Mouse (Mus musculus) limb, embryonic 13.5 days (tissue): ENCODE data around the gene Ltv1. TPM values are rescaled to one million over a fixed set of nuclear protein-coding genes. Genes with fewer than 3 reads are reported as not detected.

ENCODE experiments used
- ATAC-seq: fragments of 200-750 bp; cut with Nextera tagmentation; 2 replicates; pipeline ENCODE4 v1.8.0; 2017; ENCODE audit warnings: low read depth, moderate number of reproducible peaks, moderate TSS enrichment; ENCODE audit not compliant: low FRiP score
- H3K27ac ChIP-seq: fragments of 300-500 bp; sonication (generic); 2 replicates; pipeline ENCODE4 v1.5.1; 2015; ENCODE audit warnings: inconsistent platforms, mild to moderate bottlenecking, moderate library complexity
- H3K27me3 ChIP-seq: fragments of 300-500 bp; sonication (generic); 2 replicates; pipeline ENCODE4 v1.6.1; 2015; ENCODE audit warnings: mild to moderate bottlenecking, inconsistent platforms
- H3K36me3 ChIP-seq: fragments of 300-500 bp; sonication (generic); 2 replicates; pipeline ENCODE4 v1.6.1; 2015; ENCODE audit warnings: inconsistent platforms, mild to moderate bottlenecking, moderate library complexity
- H3K4me1 ChIP-seq: fragments of 300-500 bp; sonication (generic); 2 replicates; pipeline ENCODE4 v1.6.1; 2015; ENCODE audit warnings: inconsistent platforms
- H3K4me2 ChIP-seq: fragments of 300-500 bp; sonication (generic); replicated peaks from 2 replicates; pipeline ENCODE4 v1.6.1; 2015; ENCODE audit warnings: inconsistent platforms, mild to moderate bottlenecking, moderate library complexity
- H3K4me3 ChIP-seq: fragments of 300-500 bp; sonication (generic); 2 replicates; pipeline ENCODE4 v1.5.1; 2015; ENCODE audit warnings: moderate library complexity, mild to moderate bottlenecking, inconsistent platforms
- H3K9ac ChIP-seq: fragments of 300-500 bp; sonication (generic); 2 replicates; pipeline ENCODE4 v1.6.1; 2015; ENCODE audit warnings: mild to moderate bottlenecking, inconsistent platforms
- H3K9me3 ChIP-seq: fragments of 300-500 bp; sonication (generic); 2 replicates; pipeline ENCODE4 v1.6.1; 2016; ENCODE audit warnings: inconsistent platforms
- WGBS: fragments of 180-500 bp; shearing (Covaris S2); methylation state at CpG from one replicate; pipeline ENCODE4 v1.1.7; 2015; 5-methylcytosine and 5-hydroxymethylcytosine counted together
- polyA plus RNA-seq: library from polyadenylated mRNA; unstranded; fragments of >200 nt; fragmentation: Nextera tagmentation; extraction: Ambion mirVana; gene quantifications from 2 replicates; pipeline ENCODE4 v1.2.1, GENCODE M21; 2015

Gene Ltv1
- polyA plus RNA-seq = 65.7 and 73.4 TPM in 2 replicates

DNA sequence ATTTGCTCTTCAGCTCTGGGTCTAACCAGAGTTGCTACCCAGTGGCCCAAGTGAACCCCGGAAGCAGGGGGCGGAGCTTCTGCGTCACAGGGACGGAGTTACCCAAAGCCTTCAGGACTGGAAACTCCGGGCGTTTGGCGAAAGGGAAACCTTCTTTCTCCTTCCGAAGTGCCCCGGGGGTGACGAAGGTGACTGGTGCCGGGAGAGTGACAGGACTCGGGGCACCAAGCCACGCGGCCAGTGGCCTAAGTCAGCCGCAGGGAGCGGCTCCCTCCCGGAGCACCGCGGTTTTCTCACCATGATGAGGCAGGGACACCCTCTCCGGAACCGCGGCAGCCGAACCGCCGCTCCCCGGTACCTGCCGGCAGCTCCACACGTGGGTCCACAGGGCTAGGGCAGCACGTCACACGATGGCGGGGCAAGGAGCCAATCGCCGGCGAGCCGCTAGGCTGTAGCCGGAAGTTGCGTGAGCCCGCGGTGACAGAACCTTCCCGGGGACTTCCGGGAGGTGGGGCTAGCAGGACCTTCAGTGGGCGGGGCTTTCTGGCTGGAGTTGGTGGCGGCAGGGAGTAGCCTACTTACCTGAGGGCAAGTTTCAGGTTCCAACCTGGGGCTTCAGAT, at the start of gene Ltv1:
Gene Ltv1, minus strand, starts transcription at position 438 of the 621 bp plus-strand sequence.
- peak; percentile 96 for ATAC-seq
- no peaks in the 10 kb centered on the region for H3K9me3 ChIP-seq
- H3K4me3 ChIP-seq = peak within 1 kb of the TSS; percentile 93
- under 1% methylated on average over 43 of the region's 43 CpGs for whole genome bisulfite sequencing
- H3K4me2 ChIP-seq = peak within 1 kb of the TSS; percentile 77
- H3K27me3 ChIP-seq = no peaks in the 10 kb centered on the region
- H3K27ac ChIP-seq = peak within 1 kb of the TSS; percentile 52; the same call in 1 of the 2 replicates
- H3K4me1 ChIP-seq = peaks cover 12% of the 10 kb centered on the region
- H3K9ac ChIP-seq = peak within 1 kb of the TSS; percentile 79
- H3K36me3 ChIP-seq = peaks cover 27% of the 10 kb centered on the region

DNA sequence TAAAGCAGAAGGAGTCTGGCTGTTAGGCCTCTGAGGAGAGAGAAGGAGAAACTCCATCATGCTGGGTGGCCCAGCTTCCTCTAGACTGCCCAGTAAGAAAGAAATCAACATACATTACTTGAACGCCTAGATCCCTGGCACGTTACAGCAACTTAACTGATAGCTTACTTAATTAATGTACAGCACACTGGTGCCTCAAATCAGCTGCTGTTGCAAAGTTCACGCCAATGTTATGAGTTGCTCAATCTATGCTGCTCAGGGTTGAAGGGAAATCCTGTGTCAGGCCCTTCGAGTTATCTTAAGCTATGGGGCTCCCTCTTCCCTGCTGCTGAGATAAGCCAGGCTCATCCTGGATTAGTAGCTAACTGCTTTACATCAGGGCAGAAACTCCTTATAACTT, 47.5 kb upstream of the Ltv1 start:
- Histone ChIP-seq H3K4me3 (no peak overlapping the region), H3K9ac (no peak overlapping the region), H3K27ac (no peak overlapping the region), H3K9me3 (no peaks in the 10 kb centered on the region), H3K4me2 (no peak overlapping the region), H3K36me3 (peaks cover 39% of the 10 kb centered on the region), H3K27me3 (no peaks in the 10 kb centered on the region), H3K4me1 (0 out of 2 replicates have a peak, but pooled peaks cover 3% of the 10 kb centered on the region)
- no peak for ATAC-seq
- WGBS = 59% methylated on average over 4 of the region's 4 CpGs

DNA sequence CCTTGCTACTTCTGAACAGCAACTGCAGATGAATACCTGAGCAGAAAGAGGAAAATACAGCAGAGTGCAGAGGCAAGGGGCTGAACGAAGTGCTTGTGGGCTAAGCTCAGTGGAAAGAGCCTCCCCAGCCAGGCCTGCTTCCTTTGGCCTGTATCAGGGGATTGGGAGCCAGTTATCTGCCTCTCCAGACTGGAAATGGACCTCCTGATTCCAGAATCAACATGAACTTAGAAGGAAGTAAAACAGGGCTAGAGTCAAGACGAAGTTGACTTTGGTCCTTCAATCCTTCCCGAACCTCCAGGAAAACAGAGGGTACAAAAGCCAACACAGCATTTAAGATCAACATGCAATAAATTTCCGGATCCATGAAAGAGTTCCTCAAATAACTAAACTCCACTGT, 45.2 kb upstream of the Ltv1 start:
- ATAC-seq = no peak
- Histone ChIP-seq H3K27ac (no peak overlapping the region), H3K9ac (no peak overlapping the region), H3K27me3 (no peaks in the 10 kb centered on the region), H3K36me3 (peaks cover 26% of the 10 kb centered on the region), H3K4me2 (no peak overlapping the region), H3K4me1 (0 out of 2 replicates have a peak, but pooled peaks cover 3% of the 10 kb centered on the region), H3K9me3 (no peaks in the 10 kb centered on the region), H3K4me3 (no peak overlapping the region)
- WGBS = 79% methylated on average over 4 of the region's 4 CpGs

DNA sequence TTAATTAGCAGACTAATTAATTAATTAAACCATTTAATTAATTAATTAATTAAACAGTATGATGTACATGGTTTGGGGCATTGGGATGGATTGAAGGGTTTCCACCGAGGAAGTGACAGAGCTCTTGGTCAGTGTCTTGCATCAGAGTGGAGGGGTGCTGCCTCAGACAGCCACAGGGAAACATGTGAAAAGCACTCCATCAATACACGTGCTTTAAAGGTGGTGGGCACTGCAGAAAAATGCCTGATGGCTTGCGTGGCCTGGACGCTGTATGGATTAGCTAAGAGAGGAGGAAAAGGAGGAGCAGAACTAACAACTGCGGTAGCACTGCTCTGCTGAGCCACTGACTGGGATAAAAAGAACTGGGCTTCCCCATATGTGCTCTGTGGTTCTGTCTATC, 43.9 kb upstream of the Ltv1 start:
- H3K36me3 ChIP-seq = peaks cover 30% of the 10 kb centered on the region
- H3K27ac ChIP-seq = no peak overlapping the region
- H3K4me3 ChIP-seq = no peak overlapping the region
- H3K9me3 ChIP-seq = no peaks in the 10 kb centered on the region
- no peak overlapping the region for H3K9ac ChIP-seq
- ATAC-seq = no peak
- H3K4me2 ChIP-seq = no peak overlapping the region
- WGBS = 89% methylated on average over 5 of the region's 5 CpGs
- H3K4me1 ChIP-seq = 0 out of 2 replicates have a peak, but pooled peaks cover 3% of the 10 kb centered on the region
- no peaks in the 10 kb centered on the region for H3K27me3 ChIP-seq

DNA sequence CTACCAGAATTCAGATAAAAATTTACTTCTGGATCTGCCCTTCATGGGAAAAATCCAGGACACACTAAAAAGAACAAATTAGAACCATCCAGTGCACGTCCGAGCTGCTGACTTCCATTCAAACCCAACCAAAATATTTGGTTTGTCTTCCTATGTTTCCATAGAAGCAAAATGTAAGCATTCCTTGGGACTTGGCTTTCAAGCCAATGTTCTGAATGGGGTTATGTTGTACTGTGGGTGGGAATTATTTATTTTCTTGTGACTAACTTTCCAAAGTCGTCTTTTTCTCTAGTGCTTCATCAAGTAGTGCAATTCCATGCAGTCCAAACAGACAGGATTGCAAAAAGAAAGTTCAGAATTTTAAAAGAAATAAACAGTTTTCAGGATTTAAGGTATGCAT, 41.5 kb upstream of the Ltv1 start:
- no peak overlapping the region for H3K27ac ChIP-seq
- no peak for ATAC-seq
- 69% methylated on average over 3 of the region's 3 CpGs for WGBS

DNA sequence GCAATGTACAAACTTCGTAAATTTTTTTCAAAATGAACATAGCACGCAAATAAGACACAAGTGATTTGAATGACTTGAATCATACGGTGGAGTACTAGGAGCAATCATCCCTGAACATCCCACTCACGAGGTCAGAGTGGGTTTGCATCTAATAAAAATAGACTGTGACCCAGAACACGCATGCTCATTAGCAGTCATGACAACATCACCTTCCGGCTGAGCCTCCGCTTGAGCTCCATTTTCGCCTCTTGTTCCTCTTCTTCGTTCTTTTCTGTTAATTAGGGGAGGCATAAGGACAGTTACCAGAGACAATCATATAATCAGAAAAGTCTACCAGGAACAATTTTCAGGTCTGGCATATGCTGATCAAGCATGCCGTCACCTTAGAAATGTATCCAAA, 41.0 kb upstream of the Ltv1 start:
- H3K27ac ChIP-seq = no peak overlapping the region
- H3K27me3 ChIP-seq = no peaks in the 10 kb centered on the region
- ATAC-seq = no peak

More for the DNA sequence above, 41.5 kb upstream of the Ltv1 start:
- H3K36me3 ChIP-seq = peaks cover 39% of the 10 kb centered on the region
- H3K4me3 ChIP-seq = no peak overlapping the region
- H3K4me1 ChIP-seq = no peaks in the 10 kb centered on the region
- H3K27me3 ChIP-seq = no peaks in the 10 kb centered on the region
- no peak overlapping the region for H3K4me2 ChIP-seq
- H3K9me3 ChIP-seq = no peaks in the 10 kb centered on the region
- H3K9ac ChIP-seq = no peak overlapping the region

DNA sequence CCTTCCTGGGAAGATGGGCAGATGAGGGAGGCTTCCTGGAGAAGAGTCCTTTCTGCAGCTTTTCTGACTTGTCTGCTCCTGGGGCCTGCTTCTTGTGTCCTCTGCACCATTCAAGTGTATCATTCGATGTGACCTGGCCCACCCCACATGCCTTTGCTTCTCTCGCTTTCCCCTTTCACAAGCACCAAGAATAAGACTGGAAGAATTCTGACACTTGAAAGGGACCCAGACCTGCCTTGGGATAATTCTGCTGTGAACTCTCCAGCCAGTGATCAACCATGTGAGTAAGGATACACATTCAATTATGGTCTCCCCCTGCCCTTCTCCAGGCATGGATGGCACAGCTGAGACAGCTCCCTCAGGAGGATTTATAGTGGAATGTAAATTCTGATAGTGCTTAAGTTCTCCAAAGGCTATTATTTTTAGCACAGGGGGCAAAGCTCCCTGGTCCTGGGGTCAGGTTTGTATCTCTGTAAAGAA, 40.2 kb upstream of the Ltv1 start:
- ATAC-seq = no peak
- H3K27ac ChIP-seq = no peak overlapping the region
- no peaks in the 10 kb centered on the region for H3K27me3 ChIP-seq

More for the DNA sequence above, 41.0 kb upstream of the Ltv1 start:
- Histone ChIP-seq H3K4me3 (no peak overlapping the region), H3K4me2 (no peak overlapping the region), H3K4me1 (no peaks in the 10 kb centered on the region), H3K9ac (no peak overlapping the region), H3K9me3 (no peaks in the 10 kb centered on the region), H3K36me3 (peaks cover 35% of the 10 kb centered on the region)
- WGBS = 88% methylated on average over 10 of the region's 10 CpGs

DNA sequence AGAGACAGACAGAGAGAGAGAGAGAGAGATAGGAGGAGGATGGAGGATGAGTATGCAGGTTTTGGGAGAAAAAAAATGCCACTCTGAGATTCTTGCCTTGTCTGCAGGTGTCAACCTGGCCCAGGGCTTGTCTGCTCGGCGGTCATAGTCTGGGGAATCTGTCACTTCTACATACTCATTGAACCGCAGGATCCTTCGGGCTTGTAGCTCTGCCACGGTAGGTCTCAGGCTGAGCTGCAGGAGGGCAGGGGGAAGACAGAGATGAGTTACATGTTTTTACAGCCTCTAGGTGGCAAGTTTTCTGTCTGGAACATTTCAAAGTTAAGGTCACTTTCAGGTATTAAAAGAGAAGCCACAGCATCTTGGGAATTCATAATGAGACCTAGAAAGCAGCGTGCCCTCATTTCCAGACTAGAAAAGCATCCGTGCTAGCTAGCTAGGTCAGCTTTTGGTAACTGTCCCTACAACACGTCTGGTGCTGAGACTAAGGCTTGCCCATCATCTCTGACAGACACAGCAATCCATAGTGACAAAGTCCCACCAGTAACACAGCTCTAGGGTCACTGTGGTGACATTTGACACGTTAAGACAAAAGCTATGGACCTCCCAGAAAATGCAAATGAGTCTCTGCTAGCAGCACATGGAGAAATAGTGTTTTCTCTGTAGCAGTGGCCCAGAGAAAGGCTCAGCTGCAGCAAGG, 39.6 kb upstream of the Ltv1 start:
- H3K9me3 ChIP-seq = no peaks in the 10 kb centered on the region
- no peak overlapping the region for H3K4me2 ChIP-seq
- ATAC-seq = no peak

More for the DNA sequence above, 40.2 kb upstream of the Ltv1 start:
- H3K4me1 ChIP-seq = no peaks in the 10 kb centered on the region
- 82% methylated on average over 2 of the region's 2 CpGs for WGBS
- peaks cover 35% of the 10 kb centered on the region for H3K36me3 ChIP-seq
- no peak overlapping the region for H3K9ac ChIP-seq
- H3K4me3 ChIP-seq = no peak overlapping the region
- no peaks in the 10 kb centered on the region for H3K9me3 ChIP-seq
- H3K4me2 ChIP-seq = no peak overlapping the region

DNA sequence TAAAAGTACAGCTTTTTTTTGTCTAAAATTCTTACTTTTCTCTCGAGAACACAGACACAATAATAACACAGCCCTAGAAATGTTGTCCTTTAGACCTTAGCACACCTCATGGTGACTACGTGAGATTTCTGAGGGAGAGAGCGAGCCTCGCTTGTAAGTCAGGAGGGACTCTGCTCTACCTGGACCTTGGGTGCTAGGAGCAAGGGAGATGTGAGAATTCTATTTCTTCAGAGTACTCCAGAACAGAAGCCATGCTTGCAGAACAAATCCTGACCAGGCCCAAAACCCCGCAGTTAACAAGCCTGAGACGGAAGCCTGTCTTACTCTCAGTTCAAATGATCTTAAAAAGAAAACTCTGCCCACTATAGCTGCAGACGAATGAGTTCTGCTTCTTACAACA, 37.7 kb upstream of the Ltv1 start:
- WGBS = 88% methylated on average over 7 of the region's 7 CpGs
- no peak overlapping the region for H3K4me3 ChIP-seq
- no peak overlapping the region for H3K9ac ChIP-seq
- no peaks in the 10 kb centered on the region for H3K27me3 ChIP-seq
- no peak overlapping the region for H3K4me2 ChIP-seq
- ATAC-seq = no peak
- H3K27ac ChIP-seq = no peak overlapping the region
- H3K4me1 ChIP-seq = no peaks in the 10 kb centered on the region
- peaks cover 33% of the 10 kb centered on the region for H3K36me3 ChIP-seq
- no peaks in the 10 kb centered on the region for H3K9me3 ChIP-seq

More for the DNA sequence above, 39.6 kb upstream of the Ltv1 start:
- Histone ChIP-seq H3K27ac (no peak overlapping the region), H3K27me3 (no peaks in the 10 kb centered on the region), H3K4me1 (no peaks in the 10 kb centered on the region), H3K4me3 (no peak overlapping the region), H3K36me3 (peaks cover 36% of the 10 kb centered on the region), H3K9ac (no peak overlapping the region)
- WGBS = 64% methylated on average over 9 of the region's 9 CpGs

DNA sequence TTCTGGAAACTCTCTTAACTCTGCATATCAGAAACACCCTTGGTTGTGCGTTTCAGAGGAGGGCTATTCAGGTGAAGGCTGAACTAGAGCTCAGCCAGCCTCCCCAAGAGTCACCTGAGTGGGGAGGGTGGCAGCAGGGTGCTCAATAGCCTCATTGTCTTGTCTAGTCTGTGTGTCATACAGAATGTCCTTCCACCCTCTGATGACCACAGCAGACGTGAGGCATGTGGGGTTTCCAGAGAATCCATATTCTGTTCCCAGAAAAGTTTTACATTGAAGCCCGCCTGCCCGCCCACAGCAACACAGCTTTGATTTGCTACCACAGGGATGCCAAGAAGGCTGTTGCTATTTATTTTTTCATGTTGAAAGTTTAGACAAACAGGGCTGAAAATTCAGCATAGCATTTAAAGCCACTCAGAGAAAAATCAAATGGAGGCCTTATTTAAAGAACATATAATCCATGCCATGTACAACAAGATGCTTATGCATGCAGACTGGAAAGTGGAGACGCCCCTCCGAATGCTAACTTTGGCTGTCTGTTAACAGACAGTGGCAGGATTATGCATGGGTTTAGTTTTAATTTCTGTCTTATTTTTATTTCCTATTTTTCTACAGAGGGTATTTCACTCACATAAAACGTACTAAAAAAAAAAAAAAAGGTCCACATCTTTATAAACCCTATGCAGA, 32.6 kb upstream of the Ltv1 start:
- Histone ChIP-seq H3K9me3 (no peaks in the 10 kb centered on the region), H3K27me3 (no peaks in the 10 kb centered on the region), H3K4me1 (no peaks in the 10 kb centered on the region), H3K4me3 (no peak overlapping the region), H3K36me3 (peaks cover 27% of the 10 kb centered on the region), H3K9ac (no peak overlapping the region), H3K27ac (0 out of 2 replicates have a peak overlapping the region, but pooled peaks have one; percentile 7), H3K4me2 (no peak overlapping the region)
- ATAC-seq = no peak
- 84% methylated on average over 7 of the region's 7 CpGs for WGBS

DNA sequence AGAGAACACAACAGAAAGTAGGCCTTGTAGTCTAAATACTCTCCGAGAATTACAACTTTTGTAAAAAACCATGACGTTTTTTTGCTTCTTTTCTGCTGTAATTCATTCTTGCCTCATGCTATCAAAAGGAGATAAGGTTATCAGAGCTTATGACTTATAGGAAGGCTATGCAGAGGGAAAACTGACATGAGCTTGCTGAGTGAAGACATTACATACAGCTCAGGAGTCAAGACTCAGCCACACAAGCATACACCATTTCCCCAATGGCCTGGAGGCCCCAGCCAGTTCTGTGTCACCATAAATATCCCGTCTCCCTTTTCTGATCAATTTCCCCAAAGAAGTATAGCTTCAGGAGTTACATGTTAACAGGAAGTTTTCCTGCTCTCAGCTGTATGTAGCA, 29.2 kb upstream of the Ltv1 start:
- no peaks in the 10 kb centered on the region for H3K9me3 ChIP-seq
- 83% methylated on average over 3 of the region's 3 CpGs for WGBS

DNA sequence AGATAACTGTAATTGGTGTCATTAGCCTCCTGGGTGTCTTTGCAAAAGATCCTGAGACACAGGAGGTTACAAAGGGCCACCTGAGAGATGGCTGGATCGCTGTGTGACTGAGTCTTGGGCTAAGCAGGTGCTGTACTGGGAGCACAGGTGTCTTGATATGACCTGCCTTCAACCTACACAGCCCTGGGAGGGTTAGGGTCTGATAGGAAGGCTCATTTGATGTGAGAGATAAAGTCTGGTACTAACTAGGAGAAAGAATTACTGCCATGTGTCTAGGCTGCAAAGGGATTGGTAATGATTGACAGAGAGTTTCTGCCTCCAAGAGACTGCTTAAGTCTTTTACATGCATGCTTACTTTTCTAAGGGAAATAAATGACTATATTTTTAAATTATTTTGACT, 27.1 kb upstream of the Ltv1 start:
- ATAC-seq = no peak
- Histone ChIP-seq H3K4me3 (no peak overlapping the region), H3K4me2 (no peak overlapping the region), H3K9ac (no peak overlapping the region), H3K9me3 (no peaks in the 10 kb centered on the region), H3K4me1 (no peaks in the 10 kb centered on the region), H3K27me3 (no peaks in the 10 kb centered on the region), H3K36me3 (peaks cover 19% of the 10 kb centered on the region), H3K27ac (no peak overlapping the region)
- 68% methylated on average over 1 of the region's 1 CpGs for WGBS

More for the DNA sequence above, 29.2 kb upstream of the Ltv1 start:
- no peaks in the 10 kb centered on the region for H3K27me3 ChIP-seq
- H3K36me3 ChIP-seq = peaks cover 19% of the 10 kb centered on the region
- no peak overlapping the region for H3K9ac ChIP-seq
- H3K4me2 ChIP-seq = no peak overlapping the region
- no peak overlapping the region for H3K27ac ChIP-seq
- H3K4me1 ChIP-seq = no peaks in the 10 kb centered on the region
- ATAC-seq = no peak
- no peak overlapping the region for H3K4me3 ChIP-seq
